Mouse (Mus musculus): ENCODE data around the gene Nr4a3.

- TF ChIP-seq GATA1 (IDR thresholded peaks at IDR 0.05; ENCODE audit: borderline replicate concordance, low read length) (no peak), FLI1 (IDR thresholded peaks at IDR 0.05; ENCODE audit: low read length) (no peak)
These were observed 57.0 kb downstream of the Nr4a3 start for GRCm38 (mm10) chr4:48101981-48102380.

Measured in megakaryocyte, embryonic 14.5 days (primary cell).